Mouse (Mus musculus) retina, embryonic 14.5 days (tissue): ENCODE measurements around the gene Slc35g1.

ENCODE experiments used
- DNase-seq: peaks from one replicate; pipeline ENCODE4 v3.0.0-alpha.2; 2015; ENCODE audit warnings: low spot score

Slc35g1 gene

GRCm38 (mm10) chr19:38387835-38388234 is 7.9 kb upstream of the Slc35g1 start:
- DNase-seq, result no peak

- peak; percentile 5 for DNase-seq
These were observed 822 bp downstream of the Slc35g1 start for GRCm38 (mm10) chr19:38396633-38396970.

DNA sequence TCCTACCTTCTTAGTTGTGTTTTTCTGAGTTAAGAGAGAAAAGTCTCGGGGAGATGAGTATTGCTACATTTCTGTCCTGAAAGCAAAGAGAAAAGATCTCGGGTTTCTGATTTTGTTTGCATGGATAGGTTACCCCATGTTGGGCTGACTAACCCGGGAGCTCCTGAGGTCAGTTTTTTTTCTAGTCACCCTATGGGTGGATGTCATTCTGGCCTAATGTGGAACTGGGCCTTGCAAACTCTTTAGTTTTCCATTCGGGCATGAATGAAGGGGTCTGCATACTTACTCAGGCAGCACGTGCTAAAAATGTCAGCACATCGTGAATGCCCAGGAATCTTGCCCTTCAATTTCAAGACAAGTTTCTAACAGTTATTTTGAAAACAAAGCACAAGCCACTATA is 1.2 kb downstream of the Slc35g1 start:
- DNase-seq, result no peak

DNA sequence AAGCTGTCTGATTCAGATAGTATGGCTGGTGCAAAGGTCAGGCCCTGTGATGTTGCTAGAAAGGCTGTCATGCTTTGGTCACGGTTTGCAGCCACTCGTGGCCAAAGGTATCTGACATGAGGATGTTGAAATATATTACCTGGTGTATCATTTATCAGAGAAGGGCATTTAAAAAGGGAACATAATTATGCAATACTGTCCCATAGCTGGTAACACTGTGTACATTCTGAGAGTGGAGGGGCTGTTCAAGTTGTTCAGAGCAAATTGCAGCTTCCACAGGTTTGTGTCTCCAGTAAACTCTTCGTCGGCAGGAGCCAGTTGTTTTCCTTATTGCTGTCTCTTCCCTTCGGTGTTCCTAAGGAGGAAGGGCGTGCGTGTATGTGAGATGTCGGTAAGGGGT is 3.2 kb downstream of the Slc35g1 start:
- DNase-seq, result no peak

DNA sequence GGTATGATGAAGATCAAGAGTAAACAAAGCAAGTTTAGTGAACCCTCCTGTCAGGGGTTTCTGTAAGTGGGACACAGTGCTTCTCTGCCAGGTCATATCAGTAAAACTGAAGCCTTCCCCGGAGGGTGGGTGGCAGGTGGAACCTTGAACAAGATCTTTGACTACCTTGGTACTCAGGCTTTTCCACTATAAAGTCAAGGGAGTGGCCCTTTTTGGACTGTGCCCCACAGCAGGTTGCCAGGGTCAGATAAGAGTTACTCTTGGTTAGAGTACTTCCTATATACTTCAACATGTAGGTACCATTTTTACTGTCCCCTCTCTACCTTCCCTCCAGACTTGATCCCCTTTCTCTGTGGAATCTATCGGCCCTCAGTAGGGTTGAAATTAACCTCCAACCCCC is 5.1 kb downstream of the Slc35g1 start:
- no peak for DNase-seq

- no peak for DNase-seq
These were observed 5.6 kb downstream of the Slc35g1 start for GRCm38 (mm10) chr19:38401416-38401815.

DNA sequence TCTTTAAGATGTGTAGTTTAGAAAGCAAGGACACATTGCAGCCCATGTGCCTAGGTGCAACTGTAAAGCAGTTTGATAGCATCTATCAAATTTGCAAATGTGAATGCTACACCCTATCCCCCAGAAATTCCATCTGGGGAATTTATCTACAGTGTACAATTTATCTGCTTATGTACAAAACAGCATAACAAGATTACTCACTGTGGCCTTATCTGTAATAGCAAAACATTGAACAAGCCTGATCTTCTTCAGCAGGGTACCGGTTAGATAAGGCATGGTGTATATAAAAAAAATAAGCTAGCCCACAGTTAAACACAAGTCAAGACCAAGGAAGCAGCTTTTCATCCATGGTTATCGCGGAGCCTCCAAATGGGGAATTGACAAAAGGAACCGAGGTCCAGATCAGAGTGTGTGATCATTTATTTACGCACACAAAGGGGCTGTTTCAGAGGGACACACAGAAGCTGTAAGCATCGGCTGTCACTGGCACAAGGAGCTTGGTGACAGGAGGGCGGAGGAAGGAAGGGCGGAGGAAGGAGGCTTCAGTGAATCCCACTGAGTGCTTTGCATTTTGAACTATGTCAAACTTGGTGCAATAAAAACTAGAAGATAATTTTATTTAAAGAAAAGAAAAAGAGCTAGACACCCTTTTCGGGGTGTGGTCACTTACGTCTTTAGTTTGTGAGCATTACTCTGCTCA is 14.7 kb downstream of the Slc35g1 start:
- DNase-seq, result no peak

DNA sequence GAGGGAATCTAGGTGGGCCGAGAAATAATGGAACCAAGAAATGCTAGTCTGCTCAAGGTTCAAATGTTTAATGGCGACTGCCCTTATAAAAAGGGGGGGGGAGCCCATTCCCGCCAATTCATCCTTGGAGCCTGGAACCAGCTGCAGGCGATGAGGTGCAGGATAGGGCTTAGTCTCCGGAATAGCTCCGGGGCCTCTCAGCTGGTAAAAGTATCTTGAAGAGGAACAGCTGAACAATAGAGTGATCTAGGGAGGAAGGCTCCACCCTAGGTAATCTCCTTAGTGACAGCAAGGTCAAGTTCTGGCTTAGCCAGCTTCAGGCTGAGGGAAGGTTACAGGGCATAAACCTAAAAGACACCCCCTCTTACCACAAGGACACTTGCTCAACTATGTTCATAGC is 18.1 kb downstream of the Slc35g1 start:
- DNase-seq, result no peak

GRCm38 (mm10) chr19:38418819-38419423 is 23.1 kb downstream of the Slc35g1 start:
- no peak for DNase-seq

GRCm38 (mm10) chr19:38420751-38421295 is 25.0 kb downstream of the Slc35g1 start:
- DNase-seq, result no peak

DNA sequence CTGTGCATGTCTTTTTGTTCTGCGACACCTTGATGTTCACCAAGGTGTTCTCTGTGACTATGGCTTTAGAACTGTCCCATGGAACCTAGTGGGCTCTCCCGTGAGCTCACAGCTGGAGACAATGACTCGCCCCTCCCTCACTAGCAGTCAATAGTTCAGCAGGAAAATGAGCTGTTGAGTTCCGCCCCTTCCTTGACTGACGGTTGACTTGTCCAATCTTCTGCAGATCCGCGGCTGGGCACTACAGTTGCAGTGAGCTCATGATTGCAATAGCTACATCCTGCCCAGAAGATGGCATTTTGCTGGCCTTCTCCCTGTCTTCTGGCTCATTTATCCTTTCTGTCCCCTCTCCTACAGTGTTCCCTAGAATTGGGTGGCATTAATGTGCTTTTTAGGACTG is 25.7 kb downstream of the Slc35g1 start:
- DNase-seq, result peak; percentile 31

GRCm38 (mm10) chr19:38422926-38423325 is 27.1 kb downstream of the Slc35g1 start:
- DNase-seq, result no peak

DNA sequence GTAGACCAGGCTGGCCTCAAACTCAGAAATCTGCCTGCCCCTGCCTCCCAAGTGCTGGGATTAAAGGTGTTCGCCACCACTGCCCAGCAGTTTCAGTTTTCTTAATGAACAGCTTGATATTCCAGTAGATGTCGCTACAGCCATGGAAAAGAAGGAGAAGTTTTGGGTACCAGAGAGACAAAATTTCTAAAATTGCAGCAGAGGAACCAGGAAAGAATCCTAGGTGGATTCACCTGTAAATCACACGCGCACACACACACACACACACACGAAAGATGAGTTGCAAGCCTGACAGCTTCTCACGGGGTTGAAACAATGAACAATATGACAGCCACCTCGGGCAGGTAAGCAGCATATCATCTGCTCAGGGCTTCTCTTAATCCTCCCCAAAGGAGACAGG is 28.1 kb downstream of the Slc35g1 start:
- peak; percentile 66 for DNase-seq

- no peak for DNase-seq
These were observed 28.8 kb downstream of the Slc35g1 start for GRCm38 (mm10) chr19:38424581-38424980.

- peak; percentile 81 for DNase-seq
These were observed 33.5 kb downstream of the Slc35g1 start for GRCm38 (mm10) chr19:38429269-38429668.

DNA sequence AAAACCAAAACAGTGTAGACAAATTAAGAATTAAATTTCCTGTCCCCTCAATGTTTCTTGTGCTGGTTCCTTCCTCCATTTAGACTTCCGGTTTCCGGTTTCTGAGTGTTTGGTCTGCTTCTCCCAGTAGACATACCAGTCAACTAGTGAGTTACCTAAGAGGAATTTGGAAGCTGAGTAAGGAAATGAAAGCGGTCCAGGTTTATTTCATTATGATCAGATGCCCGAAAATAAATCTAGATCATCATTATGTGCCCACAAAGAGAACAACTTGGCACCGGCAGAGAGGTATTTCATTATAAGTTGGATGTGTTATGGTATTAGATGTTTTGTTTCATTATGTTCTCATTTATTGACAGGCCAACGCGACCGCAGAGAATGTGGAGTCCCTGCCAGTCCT is 34.7 kb downstream of the Slc35g1 start:
- DNase-seq, result no peak

DNA sequence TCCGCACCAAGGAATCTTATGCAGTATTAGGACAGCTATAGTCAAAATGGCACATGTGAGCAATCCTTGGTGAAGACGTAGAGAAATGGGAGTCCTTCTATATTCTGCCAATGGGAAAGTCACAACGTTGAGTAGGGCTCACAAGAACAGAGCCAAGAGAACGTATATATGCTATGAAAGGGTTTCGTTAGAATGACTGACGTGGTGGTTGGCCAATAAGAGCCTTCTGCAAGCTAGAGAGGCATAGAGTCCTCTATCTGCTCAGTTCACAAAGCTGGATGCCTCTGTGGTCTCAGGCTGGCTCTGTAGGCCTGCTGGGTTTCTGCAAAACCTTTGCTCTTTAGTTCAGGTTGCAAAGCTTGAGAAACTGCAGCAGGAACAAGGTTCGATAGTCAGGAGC is 35.5 kb downstream of the Slc35g1 start:
- no peak for DNase-seq

GRCm38 (mm10) chr19:38432021-38432420 is 36.2 kb downstream of the Slc35g1 start:
- DNase-seq, result no peak

- DNase-seq, result no peak
These were observed 37.6 kb downstream of the Slc35g1 start for GRCm38 (mm10) chr19:38433381-38433780.

DNA sequence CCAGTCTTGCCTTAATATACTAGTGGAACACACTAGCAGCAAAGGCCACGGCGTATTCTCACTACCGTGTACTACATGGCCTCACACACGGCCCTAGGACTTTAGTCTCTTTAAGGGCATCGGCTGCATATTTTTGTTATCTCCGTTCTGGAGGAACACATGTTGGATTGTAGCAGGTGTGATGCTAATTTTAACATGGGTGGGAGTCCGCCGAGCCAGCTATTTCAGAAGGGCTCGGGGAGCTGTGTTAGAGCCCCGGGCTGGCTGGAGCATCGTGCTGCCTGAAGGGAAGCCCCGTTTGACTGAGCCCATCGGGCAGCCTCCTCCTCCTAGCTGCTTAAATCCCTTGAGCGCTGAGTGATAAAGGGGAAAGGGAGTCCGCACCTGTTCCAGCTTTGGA is 39.4 kb downstream of the Slc35g1 start:
- no peak for DNase-seq

DNA sequence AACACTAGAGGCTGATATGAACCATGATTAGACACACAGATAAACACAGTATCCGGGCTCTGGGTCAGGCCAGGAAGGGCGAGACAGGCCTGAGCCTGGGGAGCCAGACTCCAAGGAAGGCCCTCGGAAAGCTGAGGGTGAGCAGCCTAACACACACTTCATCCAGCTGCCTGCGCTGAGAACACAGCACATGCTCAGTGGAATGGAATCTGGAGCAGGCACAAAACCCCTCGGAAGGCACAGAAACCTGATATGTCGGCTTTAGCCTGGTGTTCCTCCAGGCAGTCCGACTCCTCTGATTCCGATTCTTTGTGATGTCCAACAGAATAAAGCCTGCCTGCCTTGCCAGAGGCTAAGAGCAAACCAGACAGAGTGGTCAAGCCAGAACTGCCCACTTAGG is 46.1 kb downstream of the Slc35g1 start:
- DNase-seq, result no peak

DNA sequence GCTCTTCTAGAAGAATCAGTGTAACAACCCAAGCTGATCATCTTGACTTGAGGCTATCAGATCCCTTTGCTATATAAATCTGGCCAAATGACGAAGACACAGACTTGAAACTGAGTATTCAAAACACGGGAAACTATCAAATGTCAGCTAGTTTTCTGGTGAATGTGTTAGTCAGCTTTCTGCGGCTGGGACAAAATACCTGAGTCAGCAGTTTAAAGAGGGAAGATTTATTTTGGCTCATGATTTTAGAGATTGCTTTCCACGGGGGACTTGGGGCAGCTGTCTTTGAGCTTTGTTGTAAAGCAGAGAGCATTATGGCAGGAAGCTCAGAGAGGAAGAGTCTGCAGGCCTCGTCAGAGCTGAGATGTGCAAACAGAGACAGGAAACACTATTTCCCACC is 50.0 kb downstream of the Slc35g1 start:
- DNase-seq, result no peak
